Mouse (Mus musculus) right cerebral cortex, postnatal 10 days (tissue): ENCODE data around the gene Tmem143.
"Not testable (repeated sequence)": the region's sequence is repeated elsewhere in the genome, so short reads cannot be mapped to it uniquely, and the experiment has no call there.

Experiments
- DNase-seq, 2 experiments: peaks; one replicate each; pipeline ENCODE4 v3.0.0; 2021; ENCODE audit warnings: low spot score in 2 of 2

Tmem143 gene

DNA sequence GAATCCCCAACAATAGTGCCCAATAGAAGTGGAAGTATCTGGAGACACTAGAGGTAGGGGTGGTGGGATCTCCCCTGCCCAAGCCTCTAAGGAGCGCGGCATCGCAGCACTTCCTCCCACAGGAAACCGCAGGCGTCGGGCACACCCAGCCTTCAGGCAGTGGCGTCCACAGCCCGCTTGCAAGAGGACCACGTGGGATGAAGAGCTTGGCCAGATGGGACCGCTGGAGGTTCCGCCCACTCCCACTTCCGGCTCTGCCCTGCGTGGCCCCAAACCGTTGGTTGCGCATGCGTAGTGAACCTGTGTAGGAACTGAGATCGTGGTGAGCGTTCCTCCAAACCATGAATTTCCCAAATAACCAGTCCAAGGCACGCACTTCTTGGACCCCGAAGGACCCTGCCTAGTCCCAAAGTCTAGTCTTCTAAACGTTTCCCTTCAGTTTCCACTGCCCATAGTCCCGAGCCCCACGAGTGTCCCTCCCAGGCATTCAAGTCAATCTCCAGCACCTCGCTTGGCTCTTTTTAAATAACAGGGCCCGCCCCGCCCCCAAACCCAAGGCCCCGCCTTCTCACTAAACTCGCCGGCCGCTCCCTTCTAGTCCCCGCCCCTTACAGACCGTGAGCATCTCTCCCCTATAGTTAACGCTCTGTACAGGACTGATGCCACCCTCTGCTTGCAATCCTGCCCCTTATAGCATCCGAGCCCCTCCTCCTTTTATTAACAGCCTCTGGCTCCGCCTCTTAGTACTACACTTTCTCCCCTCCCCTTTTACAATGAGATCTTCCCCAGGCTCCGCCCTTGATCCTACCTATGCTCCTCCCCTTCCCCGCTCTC is 26.4 kb downstream of the Tmem143 start:
- peak; percentile 96 for DNase-seq

GRCm38 (mm10) chr7:45923762-45924428 is 27.2 kb downstream of the Tmem143 start, which contains the start of gene Ccdc114:
Gene Ccdc114, plus strand, starts transcription at chr7:45924072.
- peak; percentile 66 to 68 for DNase-seq

DNA sequence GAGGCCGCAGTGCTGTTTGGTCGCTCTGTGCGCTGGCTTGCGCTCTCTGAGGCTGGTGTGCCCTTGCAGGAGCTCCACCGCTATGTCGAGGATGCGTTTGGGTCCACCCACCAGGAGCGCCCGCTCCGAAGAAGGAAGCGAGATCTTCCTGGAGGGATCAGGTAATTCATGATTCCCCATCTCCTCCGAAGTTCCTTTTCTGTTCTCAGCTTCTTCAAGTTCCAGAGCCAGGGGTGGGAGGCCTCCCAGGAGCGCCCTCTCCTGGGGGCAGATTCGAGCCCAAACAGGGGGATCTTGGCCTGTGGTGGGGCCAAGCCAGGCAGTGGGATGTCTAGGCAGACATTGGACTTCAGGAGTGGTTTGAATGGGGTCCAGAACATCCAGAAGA is 27.7 kb downstream of the Tmem143 start:
- no peak for DNase-seq

DNA sequence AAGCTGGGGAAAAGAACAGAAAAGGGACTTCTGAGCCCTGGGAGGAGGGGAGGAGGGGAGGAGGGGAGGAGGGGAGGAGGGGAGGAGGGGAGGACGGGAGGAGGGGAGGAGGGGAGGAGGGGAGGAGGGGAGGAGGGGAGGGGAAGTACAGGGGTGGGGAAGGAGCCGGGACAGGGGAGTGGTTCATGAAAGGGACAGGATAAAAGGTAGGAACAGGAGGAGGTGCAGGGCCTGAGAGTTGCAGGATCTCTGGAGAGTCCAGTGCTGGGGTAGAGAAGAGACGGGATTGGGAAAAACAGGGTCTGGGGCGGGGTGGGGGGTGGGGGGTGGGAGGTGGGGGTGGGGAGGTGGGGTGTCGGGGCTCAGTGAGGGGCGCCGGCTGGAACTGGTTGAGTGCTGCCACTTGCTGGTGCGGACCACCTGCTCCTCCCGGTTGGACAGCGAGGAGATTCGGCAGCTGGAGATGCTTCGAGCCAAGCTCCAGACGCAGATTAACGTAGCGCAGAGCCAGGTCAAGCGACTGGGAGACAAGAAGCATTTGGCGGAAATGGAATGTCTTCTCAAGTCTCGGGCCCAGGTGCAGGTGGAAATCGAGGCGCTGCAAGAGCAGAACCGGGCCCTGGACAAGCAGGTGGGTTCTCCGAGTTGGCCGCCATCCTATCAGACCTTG is 32.0 kb downstream of the Tmem143 start:
- DNase-seq: no peak

GRCm38 (mm10) chr7:45929688-45930087 is 32.9 kb downstream of the Tmem143 start:
- no peak for DNase-seq

DNA sequence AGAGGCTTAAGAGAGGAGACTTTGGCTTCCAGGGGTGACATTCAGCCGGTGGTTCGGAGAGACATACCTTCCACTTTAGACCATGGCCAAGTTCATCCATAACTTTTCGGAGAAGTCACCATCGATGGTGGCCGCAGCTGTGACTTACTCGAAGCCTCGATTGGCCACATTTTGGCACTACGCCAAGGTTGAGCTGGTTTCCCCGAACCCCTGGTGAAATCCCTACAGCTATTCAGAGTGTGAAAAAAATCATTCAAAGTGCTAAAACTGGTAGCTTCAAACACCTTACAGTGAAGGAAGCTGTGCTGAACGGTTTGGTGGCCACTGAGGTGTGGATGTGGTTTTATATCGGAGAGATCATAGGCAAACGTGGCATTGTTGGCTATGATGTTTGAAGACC is 37.0 kb downstream of the Tmem143 start:
- DNase-seq: not testable (repeated sequence)

GRCm38 (mm10) chr7:45935114-45935513 is 38.4 kb downstream of the Tmem143 start:
- DNase-seq: peak in 1 of 2 experiments; percentile 57

DNA sequence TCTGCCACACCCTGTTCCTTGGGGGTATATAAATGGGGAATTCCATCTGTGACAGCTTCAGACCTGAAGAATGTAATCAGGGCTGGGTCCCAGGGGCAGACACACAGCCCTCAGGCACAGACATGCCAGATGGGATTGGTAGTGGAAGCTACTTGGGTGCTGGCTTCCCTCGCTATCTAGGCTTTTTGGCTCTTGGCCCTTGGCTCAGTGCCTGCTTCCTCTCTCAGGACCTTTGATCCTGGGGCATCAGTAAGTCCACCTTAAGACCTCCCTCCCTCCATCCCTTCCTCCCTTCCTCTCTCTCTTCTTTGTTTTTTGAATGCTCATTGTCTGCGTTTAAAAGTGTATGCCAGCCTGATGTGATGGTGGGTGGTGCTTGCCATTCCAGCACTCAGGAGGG is 43.1 kb downstream of the Tmem143 start:
- no peak for DNase-seq

- no peak for DNase-seq
Observed at GRCm38 (mm10) chr7:45941986-45942385, 45.2 kb downstream of the Tmem143 start.

GRCm38 (mm10) chr7:45943280-45943679 is 46.5 kb downstream of the Tmem143 start:
- not testable (repeated sequence) for DNase-seq

DNA sequence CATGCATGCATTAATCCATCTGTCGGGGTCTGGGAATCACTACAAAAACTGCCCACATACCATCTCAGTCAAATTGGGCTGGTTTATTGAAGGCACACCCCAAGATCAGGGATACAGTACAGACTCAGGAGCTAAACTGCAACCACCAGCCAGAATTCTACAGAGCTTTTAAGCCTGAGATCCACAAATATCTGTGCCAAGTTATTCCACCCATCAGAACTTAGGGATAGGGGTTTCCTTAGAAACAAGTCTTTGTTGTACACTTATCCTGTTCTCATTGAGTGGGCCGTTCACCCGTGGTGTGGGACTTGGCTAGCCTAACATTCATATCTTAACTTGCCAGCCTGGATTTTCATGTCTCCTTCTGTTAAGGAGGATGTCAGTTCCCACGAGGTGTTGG is 52.3 kb downstream of the Tmem143 start:
- peak in 1 of 2 experiments; percentile 40 for DNase-seq

GRCm38 (mm10) chr7:45956611-45957010 is 59.9 kb downstream of the Tmem143 start:
- DNase-seq: no peak
